Mouse (Mus musculus): ENCODE data around the gene Gm10272. TPM values are rescaled to one million over a fixed set of nuclear protein-coding genes. Genes with fewer than 3 reads are reported as not detected.

The Gm10272 gene
- total RNA-seq, 1 experiment, result not detected

- in situ Hi-C loops (cut with MboI; ENCODE audit: low sequenced_read_pairs in 2 of 2, unreplicated experiment in 2 of 2), result no loop called here
- H3K4me3 ChIP-seq (ENCODE audit: insufficient read depth in 1 of 2, low read depth in 1 of 2, low read length in 2 of 2, poor library complexity in 1 of 2, severe bottlenecking in 1 of 2), result no peak overlapping the region
- H3K9me3 ChIP-seq (ENCODE audit: control insufficient read depth, insufficient read depth, low read depth, low read length), result no peaks in the 10 kb centered on the region
- H3K36me3 ChIP-seq (ENCODE audit: control insufficient read depth, insufficient read depth, low read length, poor library complexity, severe bottlenecking), result no peaks in the 10 kb centered on the region
- TF ChIP-seq CHD2 (IDR thresholded peaks at IDR 0.05; ENCODE audit: low read depth, low read length) (no peak), ZNF384 (IDR thresholded peaks at IDR 0.05; ENCODE audit: low read depth, low read length) (no peak), HCFC1 (IDR thresholded peaks at IDR 0.05; ENCODE audit: borderline replicate concordance, insufficient read depth, low read length) (no peak), ZC3H11A (IDR thresholded peaks at IDR 0.05; ENCODE audit: borderline replicate concordance, low read depth, low read length) (no peak), MAFK (IDR thresholded peaks at IDR 0.05; ENCODE audit: insufficient read depth, low read depth, low read length) (no peak)
- DNase-seq (ENCODE audit: low read depth, low spot score), result no peak
- H3K9ac ChIP-seq (ENCODE audit: insufficient read depth, low read depth, low read length, poor library complexity, severe bottlenecking), result no peak overlapping the region
- no peak overlapping the region for H3K27ac ChIP-seq (ENCODE audit: insufficient read depth, low read depth, low read length, poor library complexity, severe bottlenecking)
- peaks cover 0 to 4% of the 10 kb centered on the region in 2 experiments; a peak in 1 of 4 replicates for H3K4me1 ChIP-seq (ENCODE audit: control insufficient read depth in 2 of 2, insufficient read depth in 2 of 2, low read length in 2 of 2, poor library complexity in 1 of 2)
These were observed 39.0 kb upstream of the Gm10272 start for GRCm38 (mm10) chr10:77667402-77667801.

- in situ Hi-C loops (cut with MboI; ENCODE audit: low sequenced_read_pairs in 2 of 2, unreplicated experiment in 2 of 2), result no loop called here
- no peaks in the 10 kb centered on the region for H3K9me3 ChIP-seq (ENCODE audit: control insufficient read depth, insufficient read depth, low read depth, low read length)
- no peak for DNase-seq (ENCODE audit: low read depth, low spot score)
- H3K9ac ChIP-seq (ENCODE audit: insufficient read depth, low read depth, low read length, poor library complexity, severe bottlenecking), result no peak overlapping the region
- no peaks in the 10 kb centered on the region for H3K36me3 ChIP-seq (ENCODE audit: control insufficient read depth, insufficient read depth, low read length, poor library complexity, severe bottlenecking)
- no peak overlapping the region for H3K27ac ChIP-seq (ENCODE audit: insufficient read depth, low read depth, low read length, poor library complexity, severe bottlenecking)
- H3K4me1 ChIP-seq (ENCODE audit: control insufficient read depth in 2 of 2, insufficient read depth in 2 of 2, low read length in 2 of 2, poor library complexity in 1 of 2), result peaks cover 0 to 14% of the 10 kb centered on the region in 2 experiments; a peak in 2 of 4 replicates
- no peak overlapping the region for H3K4me3 ChIP-seq (ENCODE audit: insufficient read depth in 1 of 2, low read depth in 1 of 2, low read length in 2 of 2, poor library complexity in 1 of 2, severe bottlenecking in 1 of 2)
- no peak for TF ChIP-seq MAFK (IDR thresholded peaks at IDR 0.05; ENCODE audit: insufficient read depth, low read depth, low read length)
- no peak for TF ChIP-seq HCFC1 (IDR thresholded peaks at IDR 0.05; ENCODE audit: borderline replicate concordance, insufficient read depth, low read length)
- TF ChIP-seq ZNF384 (IDR thresholded peaks at IDR 0.05; ENCODE audit: low read depth, low read length), result no peak
- TF ChIP-seq CHD2 (IDR thresholded peaks at IDR 0.05; ENCODE audit: low read depth, low read length), result no peak
- TF ChIP-seq ZC3H11A (IDR thresholded peaks at IDR 0.05; ENCODE audit: borderline replicate concordance, low read depth, low read length), result no peak
These were observed 35.7 kb upstream of the Gm10272 start for GRCm38 (mm10) chr10:77670710-77671109.

- no peak overlapping the region for H3K9ac ChIP-seq (ENCODE audit: insufficient read depth, low read depth, low read length, poor library complexity, severe bottlenecking)
- H3K4me3 ChIP-seq (ENCODE audit: insufficient read depth in 1 of 2, low read depth in 1 of 2, low read length in 2 of 2, poor library complexity in 1 of 2, severe bottlenecking in 1 of 2), result no peak overlapping the region
- no peak overlapping the region for H3K27ac ChIP-seq (ENCODE audit: insufficient read depth, low read depth, low read length, poor library complexity, severe bottlenecking)
- no peaks in the 10 kb centered on the region for H3K36me3 ChIP-seq (ENCODE audit: control insufficient read depth, insufficient read depth, low read length, poor library complexity, severe bottlenecking)
- H3K4me1 ChIP-seq (ENCODE audit: control insufficient read depth in 2 of 2, insufficient read depth in 2 of 2, low read length in 2 of 2, poor library complexity in 1 of 2), result peaks cover 0 to 14% of the 10 kb centered on the region in 2 experiments; a peak in 2 of 4 replicates
- TF ChIP-seq CHD2 (IDR thresholded peaks at IDR 0.05; ENCODE audit: low read depth, low read length) (no peak), ZNF384 (IDR thresholded peaks at IDR 0.05; ENCODE audit: low read depth, low read length) (no peak), HCFC1 (IDR thresholded peaks at IDR 0.05; ENCODE audit: borderline replicate concordance, insufficient read depth, low read length) (no peak), MAFK (IDR thresholded peaks at IDR 0.05; ENCODE audit: insufficient read depth, low read depth, low read length) (no peak), ZC3H11A (IDR thresholded peaks at IDR 0.05; ENCODE audit: borderline replicate concordance, low read depth, low read length) (no peak)
- no peaks in the 10 kb centered on the region for H3K9me3 ChIP-seq (ENCODE audit: control insufficient read depth, insufficient read depth, low read depth, low read length)
- no peak for DNase-seq (ENCODE audit: low read depth, low spot score)
- in situ Hi-C loops (cut with MboI; ENCODE audit: low sequenced_read_pairs in 2 of 2, unreplicated experiment in 2 of 2), result no loop called here
These were observed 34.9 kb upstream of the Gm10272 start for GRCm38 (mm10) chr10:77671519-77671918.

GRCm38 (mm10) chr10:77673765-77674164 lies 32.7 kb upstream of the Gm10272 start:
- Histone ChIP-seq H3K9ac (ENCODE audit: insufficient read depth, low read depth, low read length, poor library complexity, severe bottlenecking) (no peak overlapping the region), H3K27ac (ENCODE audit: insufficient read depth, low read depth, low read length, poor library complexity, severe bottlenecking) (no peak overlapping the region), H3K4me3 (ENCODE audit: insufficient read depth in 1 of 2, low read depth in 1 of 2, low read length in 2 of 2, poor library complexity in 1 of 2, severe bottlenecking in 1 of 2) (no peak overlapping the region), H3K9me3 (ENCODE audit: control insufficient read depth, insufficient read depth, low read depth, low read length) (no peaks in the 10 kb centered on the region), H3K36me3 (ENCODE audit: control insufficient read depth, insufficient read depth, low read length, poor library complexity, severe bottlenecking) (no peaks in the 10 kb centered on the region), H3K4me1 (ENCODE audit: control insufficient read depth in 2 of 2, insufficient read depth in 2 of 2, low read length in 2 of 2, poor library complexity in 1 of 2) (peaks cover 0 to 14% of the 10 kb centered on the region in 2 experiments; a peak in 2 of 4 replicates)
- TF ChIP-seq CHD2 (IDR thresholded peaks at IDR 0.05; ENCODE audit: low read depth, low read length), result no peak
- TF ChIP-seq ZC3H11A (IDR thresholded peaks at IDR 0.05; ENCODE audit: borderline replicate concordance, low read depth, low read length), result no peak
- TF ChIP-seq ZNF384 (IDR thresholded peaks at IDR 0.05; ENCODE audit: low read depth, low read length), result no peak
- no peak for TF ChIP-seq HCFC1 (IDR thresholded peaks at IDR 0.05; ENCODE audit: borderline replicate concordance, insufficient read depth, low read length)
- TF ChIP-seq MAFK (IDR thresholded peaks at IDR 0.05; ENCODE audit: insufficient read depth, low read depth, low read length), result no peak
- in situ Hi-C loops (cut with MboI; ENCODE audit: low sequenced_read_pairs in 2 of 2, unreplicated experiment in 2 of 2), result no loop called here
- no peak for DNase-seq (ENCODE audit: low read depth, low spot score)

Measured in ES-E14 (cell line).